Mouse (Mus musculus) CH12.LX (cell line): ENCODE results near the gene Dusp19. TPM values are rescaled to one million over a fixed set of nuclear protein-coding genes. Genes with fewer than 3 reads are reported as not detected.

Experiments used
- DNase-seq: peaks from one replicate; pipeline ENCODE4 v3.0.0-alpha.2; 2013; ENCODE audit errors: extremely low read depth
- H3K27ac ChIP-seq: 2 replicates; pipeline ENCODE4 v1.5.1; 2012; ENCODE audit warnings: low read depth, mild to moderate bottlenecking, control low read depth, moderate library complexity; ENCODE audit not compliant: insufficient read depth
- H3K27me3 ChIP-seq: replicated peaks from 2 replicates; pipeline ENCODE3; 2012; ENCODE audit warnings: inconsistent platforms
- H3K36me3 ChIP-seq, 2 experiments: replicated peaks in 1 of 2; 2 replicates each; pipeline versions ENCODE3 to v1.6.1; 2012; ENCODE audit warnings: inconsistent platforms in 1 of 2, low read length in 1 of 2, mild to moderate bottlenecking in 1 of 2, mixed read lengths in 1 of 2, moderate library complexity in 1 of 2; ENCODE audit not compliant: control insufficient read depth in 1 of 2, insufficient read depth in 1 of 2
- H3K4me1 ChIP-seq, 2 experiments: 2 replicates each; pipeline ENCODE4 v1.6.1; 2012; ENCODE audit warnings: inconsistent platforms in 1 of 2, moderate library complexity in 1 of 2; ENCODE audit not compliant: insufficient read depth in 2 of 2, control insufficient read depth in 1 of 2
- H3K4me2 ChIP-seq: 2 replicates; pipeline ENCODE4 v1.6.1; 2012; ENCODE audit warnings: low read depth, mild to moderate bottlenecking, control low read depth; ENCODE audit not compliant: poor library complexity, insufficient read depth, severe bottlenecking
- H3K4me3 ChIP-seq, 3 experiments: fragments of 150-350 bp in 1 of 3; sonication (generic) in 1 of 3; replicated peaks in 1 of 3; 2 replicates each; pipeline versions ENCODE3 to v1.5.1; 2011 to 2012; ENCODE audit warnings: low read depth in 2 of 3, low read length in 2 of 3, mild to moderate bottlenecking in 2 of 3, moderate library complexity in 2 of 3, control low read depth in 1 of 3, improper control_type of control experiment in 1 of 3, inconsistent platforms in 1 of 3, mixed read lengths in 1 of 3; ENCODE audit not compliant: poor library complexity in 1 of 3
- H3K79me2 ChIP-seq: replicated peaks from 2 replicates; pipeline ENCODE4 v1.6.1; 2012; ENCODE audit warnings: mild to moderate bottlenecking, moderate library complexity; ENCODE audit not compliant: control insufficient read depth, poor library complexity, insufficient read depth, severe bottlenecking; ENCODE audit errors: extremely low read depth
- H3K9ac ChIP-seq: 2 replicates; pipeline ENCODE4 v1.6.1; 2012; ENCODE audit warnings: low read depth, mild to moderate bottlenecking, control low read depth, moderate library complexity; ENCODE audit not compliant: insufficient read depth
- H3K9me3 ChIP-seq: replicated peaks from 2 replicates; pipeline ENCODE3; 2012; ENCODE audit warnings: low read length, inconsistent platforms, mixed read lengths
- BHLHE40 ChIP-seq: IDR thresholded peaks from 2 replicates; pipeline ENCODE4 v1.6.1; 2011; ENCODE audit warnings: mild to moderate bottlenecking, low read depth, low read length, improper control_type of control experiment
- CHD1 ChIP-seq: IDR thresholded peaks from 2 replicates; pipeline ENCODE4 v1.6.1; 2012; ENCODE audit warnings: low read depth, low read length, improper control_type of control experiment, inconsistent platforms
- ELF1 ChIP-seq: IDR thresholded peaks from 2 replicates; pipeline ENCODE4 v1.6.1; 2014; ENCODE audit warnings: low read depth, mild to moderate bottlenecking, inconsistent platforms, low read length, improper control_type of control experiment
- EP300 ChIP-seq: IDR thresholded peaks from 2 replicates; pipeline ENCODE4 v1.6.1; 2011; ENCODE audit warnings: low read length, improper control_type of control experiment
- GABPA ChIP-seq: IDR thresholded peaks from 2 replicates; pipeline ENCODE4 v1.6.1; 2012; ENCODE audit warnings: low read depth, low read length, improper control_type of control experiment, inconsistent platforms; ENCODE audit not compliant: insufficient replicate concordance
- HCFC1 ChIP-seq: IDR thresholded peaks from 2 replicates; pipeline ENCODE4 v1.6.1; 2012; ENCODE audit warnings: low read depth, mild to moderate bottlenecking, inconsistent platforms, low read length, improper control_type of control experiment
- IRF4 ChIP-seq: IDR thresholded peaks from 2 replicates; pipeline ENCODE4 v1.6.1; 2014; ENCODE audit warnings: low read depth, mild to moderate bottlenecking, inconsistent platforms, low read length, improper control_type of control experiment
- JUN ChIP-seq: IDR thresholded peaks from 2 replicates; pipeline ENCODE4 v1.6.1; 2011; ENCODE audit warnings: low read depth, mild to moderate bottlenecking, low read length, improper control_type of control experiment, moderate library complexity; ENCODE audit not compliant: insufficient read depth
- JUND ChIP-seq: conservative IDR thresholded peaks from 2 replicates; pipeline ENCODE4 v1.6.1; 2011; ENCODE audit warnings: low read depth, low read length, improper control_type of control experiment
- MAFK ChIP-seq: IDR thresholded peaks from 2 replicates; pipeline ENCODE4 v1.6.1; 2011; ENCODE audit warnings: low read length, improper control_type of control experiment; ENCODE audit not compliant: insufficient replicate concordance
- MAZ ChIP-seq: IDR thresholded peaks from 2 replicates; pipeline ENCODE4 v1.6.1; 2012; ENCODE audit warnings: low read depth, mild to moderate bottlenecking, inconsistent platforms, low read length, improper control_type of control experiment, moderate library complexity
- MXI1 ChIP-seq: IDR thresholded peaks from 2 replicates; pipeline ENCODE4 v1.6.1; 2011; ENCODE audit warnings: mild to moderate bottlenecking, low read depth, low read length, improper control_type of control experiment
- NELFE ChIP-seq: IDR thresholded peaks from 2 replicates; pipeline ENCODE4 v1.6.1; 2011; ENCODE audit warnings: low read depth, low read length, improper control_type of control experiment
- NRF1 ChIP-seq: IDR thresholded peaks from 2 replicates; pipeline ENCODE4 v1.6.1; 2014; ENCODE audit warnings: low read depth, mild to moderate bottlenecking, inconsistent platforms, low read length, improper control_type of control experiment, moderate library complexity
- PAX5 ChIP-seq: IDR thresholded peaks from 2 replicates; pipeline ENCODE4 v1.6.1; 2012; ENCODE audit warnings: low read length, inconsistent platforms, mixed read lengths
- SMC3 ChIP-seq: IDR thresholded peaks from 2 replicates; pipeline ENCODE4 v1.6.1; 2011; ENCODE audit warnings: low read depth, low read length, improper control_type of control experiment
- TBP ChIP-seq: conservative IDR thresholded peaks from 2 replicates; pipeline ENCODE4 v1.6.1; 2011; ENCODE audit warnings: low read depth, low read length, improper control_type of control experiment
- TCF12 ChIP-seq: IDR thresholded peaks from 2 replicates; pipeline ENCODE4 v1.6.1; 2014; ENCODE audit warnings: low read depth, mild to moderate bottlenecking, inconsistent platforms, low read length, improper control_type of control experiment
- UBTF ChIP-seq: IDR thresholded peaks from 2 replicates; pipeline ENCODE4 v1.6.1; 2012; ENCODE audit warnings: low read depth, mild to moderate bottlenecking, inconsistent platforms, low read length, improper control_type of control experiment, moderate library complexity
- ZKSCAN1 ChIP-seq: IDR thresholded peaks from 2 replicates; pipeline ENCODE4 v1.6.1; 2012; ENCODE audit warnings: low read depth, inconsistent platforms, low read length, improper control_type of control experiment, borderline replicate concordance
- ZMIZ1 ChIP-seq: IDR thresholded peaks from 2 replicates; pipeline ENCODE4 v1.6.1; 2012; ENCODE audit warnings: low read depth, mild to moderate bottlenecking, inconsistent platforms, low read length, improper control_type of control experiment
- ZNF384 ChIP-seq: IDR thresholded peaks from 2 replicates; pipeline ENCODE4 v1.6.1; 2012; ENCODE audit warnings: low read depth, low read length, improper control_type of control experiment, inconsistent platforms
- dilution Hi-C: fragments of 300-500 bp; cut with MboI; formaldehyde crosslinking; loops from 2 replicates; pipeline ENCODE4 v1.14.3; 2020; ENCODE audit warnings: low sequenced_read_pairs; ENCODE audit not compliant: extremely low pct_unique_long_range_greater_than_20kb, extremely low pct_ligation_motif_present
- in situ Hi-C: fragments of 300-500 bp; cut with MboI; formaldehyde crosslinking; loops from 3 replicates; pipeline ENCODE4 v1.14.3; 2019; ENCODE audit warnings: low sequenced_read_pairs, low pct_ligation_motif_present, low pct_unique_long_range_greater_than_20kb, mixed read lengths
- polyA plus RNA-seq: library from polyadenylated mRNA; unstranded; fragments of >175 nt; gene quantifications from 2 replicates; pipeline ENCODE4 v1.2.1, GENCODE M21; 2012; ENCODE audit warnings: low read depth; ENCODE audit not compliant: insufficient read length
- total RNA-seq, 2 experiments: library from RNA; depleted of rRNA; stranded (reverse); fragments of 300-350 nt in 1 of 2; fragments of >200 nt in 1 of 2; gene quantifications; 2 replicates each; pipeline ENCODE4 v1.2.3; 2012 to 2014

The Dusp19 gene
- total and polyA plus RNA-seq, 3 experiments, result 19.0 to 27.3 (median 23.1) TPM

DNA sequence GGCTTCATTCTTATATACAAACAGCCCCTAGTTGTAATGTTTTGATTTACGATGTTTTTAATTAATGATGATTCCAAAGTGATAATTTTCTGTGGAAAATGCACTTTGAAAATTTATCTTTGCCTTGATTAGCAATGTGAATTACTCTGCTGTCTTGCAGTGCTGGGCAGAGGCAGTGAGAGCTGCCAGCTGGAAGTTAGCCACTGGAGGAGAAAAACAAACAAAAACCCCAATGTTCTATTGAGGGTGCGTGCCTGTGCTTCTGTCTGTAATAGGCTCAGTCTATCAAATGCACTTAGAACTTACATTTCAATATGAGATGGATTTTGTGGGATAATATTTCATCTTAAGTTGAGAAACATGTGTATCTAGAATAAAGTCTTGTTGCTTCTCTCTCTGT is 4.0 kb upstream of the Dusp19 start:
- TF ChIP-seq ELF1, result no peak
- TF ChIP-seq ZKSCAN1, result no peak
- TF ChIP-seq NELFE, result no peak
- no peak for TF ChIP-seq EP300
- TF ChIP-seq BHLHE40, result no peak
- TF ChIP-seq NRF1, result no peak
- no peak for TF ChIP-seq ZNF384
- TF ChIP-seq MAZ, result no peak
- no peak for TF ChIP-seq CHD1
- TF ChIP-seq TBP, result no peak
- TF ChIP-seq, all 38 proteins: peak for 0
- in situ Hi-C loops, result no loop called here
- no peaks in the 10 kb centered on the region for H3K27me3 ChIP-seq
- H3K4me1 ChIP-seq, result peaks cover 0 to 7% of the 10 kb centered on the region in 2 experiments; a peak in 1 of 4 replicates
- H3K9me3 ChIP-seq, result no peaks in the 10 kb centered on the region
- H3K27ac ChIP-seq, result no peak overlapping the region
- no peaks in the 10 kb centered on the region for H3K79me2 ChIP-seq
- no peaks in the 10 kb centered on the region for H3K36me3 ChIP-seq
- dilution Hi-C loops, result no loop called here
- H3K4me3 ChIP-seq, result no peak overlapping the region
- no peak for DNase-seq
- H3K9ac ChIP-seq, result no peak overlapping the region
- no peak overlapping the region for H3K4me2 ChIP-seq

GRCm38 (mm10) chr2:80618991-80619390 is 2.1 kb downstream of the Dusp19 start:
- Histone ChIP-seq H3K79me2 (no peaks in the 10 kb centered on the region), H3K36me3 (peaks cover 3 to 29% of the 10 kb centered on the region in 2 experiments), H3K9ac (no peak overlapping the region), H3K4me1 (peaks cover 0 to 18% of the 10 kb centered on the region in 2 experiments; a peak in 2 of 4 replicates), H3K4me2 (no peak overlapping the region), H3K27ac (no peak overlapping the region), H3K9me3 (no peaks in the 10 kb centered on the region), H3K4me3 (no peak overlapping the region), H3K27me3 (no peaks in the 10 kb centered on the region)
- in situ Hi-C loops, result no loop called here
- TF ChIP-seq HCFC1, result no peak
- TF ChIP-seq JUN, result no peak
- TF ChIP-seq UBTF, result no peak
- no peak for TF ChIP-seq ZMIZ1
- TF ChIP-seq MXI1, result no peak
- no peak for TF ChIP-seq ELF1
- no peak for TF ChIP-seq SMC3
- TF ChIP-seq BHLHE40, result no peak
- TF ChIP-seq JUND, result no peak
- TF ChIP-seq GABPA, result no peak
- TF ChIP-seq IRF4, result no peak
- no peak for TF ChIP-seq TBP
- TF ChIP-seq TCF12, result no peak
- TF ChIP-seq MAZ, result no peak
- no peak for TF ChIP-seq NRF1
- TF ChIP-seq MAFK, result no peak
- TF ChIP-seq PAX5, result no peak
- dilution Hi-C loops, result no loop called here
- no peak for DNase-seq
